Mouse (Mus musculus) megakaryocyte, embryonic 14.5 days (primary cell): ENCODE results near the gene 2700081O15Rik. TPM values are rescaled to one million over a fixed set of nuclear protein-coding genes. Genes with fewer than 3 reads are reported as not detected.
"Not testable (repeated sequence)": the region's sequence is repeated elsewhere in the genome, so short reads cannot be mapped to it uniquely, and the experiment has no call there.

Experiments
- H3K27me3 ChIP-seq: replicated peaks from 2 replicates; pipeline ENCODE3; 2012; ENCODE audit warnings: inconsistent platforms
- H3K36me3 ChIP-seq: replicated peaks from 2 replicates; pipeline ENCODE3; 2012; ENCODE audit warnings: low read length, inconsistent platforms, mixed read lengths
- H3K4me1 ChIP-seq: 2 replicates; pipeline ENCODE4 v1.6.1; 2012; ENCODE audit warnings: inconsistent platforms
- H3K4me3 ChIP-seq: replicated peaks from 2 replicates; pipeline ENCODE3; 2012; ENCODE audit warnings: moderate library complexity, mild to moderate bottlenecking, inconsistent platforms
- H3K9me3 ChIP-seq: 2 replicates; pipeline ENCODE4 v1.6.1; 2012; ENCODE audit warnings: inconsistent platforms
- FLI1 ChIP-seq: IDR thresholded peaks from 2 replicates; pipeline ENCODE4 v1.6.1; 2012; ENCODE audit warnings: low read length, inconsistent platforms, mixed read lengths
- GATA1 ChIP-seq: IDR thresholded peaks from 3 replicates; pipeline ENCODE4 v1.6.1; 2012; ENCODE audit warnings: mixed read lengths, low read length, inconsistent platforms, borderline replicate concordance
- polyA plus RNA-seq: library from polyadenylated mRNA; stranded (reverse); fragments of >175 nt; gene quantifications from 2 replicates; pipeline ENCODE4 v1.2.3, GENCODE M21; 2012; ENCODE audit warnings: low replicate concordance; ENCODE audit not compliant: insufficient read depth

2700081O15Rik gene
- polyA plus RNA-seq: 4.0 and 14.7 TPM in 2 replicates

DNA sequence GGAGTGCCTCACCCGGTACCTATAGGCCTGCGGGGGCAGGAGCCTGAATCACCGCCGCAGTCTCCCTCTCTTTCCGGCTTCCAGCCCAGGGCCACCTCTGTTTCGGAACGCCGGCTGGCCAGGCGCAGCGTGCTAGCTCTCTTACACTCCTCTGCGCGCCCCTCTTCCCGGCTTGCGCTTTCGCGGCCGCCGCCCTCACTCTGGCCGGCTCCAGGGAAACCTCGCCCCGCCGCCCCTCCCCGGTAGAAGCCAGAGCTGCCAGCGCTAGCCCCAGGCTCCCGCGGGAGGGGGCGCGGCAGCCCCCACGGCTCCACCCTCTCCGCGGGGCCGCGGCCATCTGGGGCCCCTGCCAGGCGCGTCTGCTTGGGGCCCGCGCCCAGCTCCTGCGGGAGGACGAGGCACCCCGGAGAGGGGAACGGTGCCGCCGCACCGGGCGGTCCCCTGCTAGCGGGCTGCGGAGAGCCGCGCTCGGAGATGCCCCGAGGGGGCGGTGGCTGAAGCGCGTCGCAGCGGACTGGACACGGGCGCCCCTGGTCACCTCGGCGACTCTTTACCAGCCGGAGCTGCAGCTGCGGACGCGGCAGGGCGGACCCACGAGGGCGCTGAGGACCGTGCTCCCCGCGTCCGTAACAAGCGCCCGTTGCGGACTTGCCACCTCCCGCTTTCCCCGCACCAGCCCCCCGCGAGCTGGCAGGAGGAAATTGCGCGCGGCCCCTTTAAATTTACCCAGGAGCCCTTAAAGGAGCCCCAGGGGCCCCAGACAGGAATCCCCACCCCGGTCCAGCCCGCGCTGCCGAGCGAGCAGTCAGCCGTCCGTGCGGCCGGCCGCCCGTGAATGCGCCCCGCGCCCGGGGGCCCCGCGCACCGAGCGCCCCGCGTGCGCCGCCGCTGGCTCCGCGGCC, at the start of gene 2700081O15Rik:
Gene 2700081O15Rik (plus strand): TSS at position 792 of the 902 bp plus-strand sequence.
- H3K4me1 ChIP-seq: peaks cover 44% of the 10 kb centered on the region
- peaks cover 46% of the 10 kb centered on the region for H3K27me3 ChIP-seq
- TF ChIP-seq FLI1 (no peak), GATA1 (no peak)
- peaks cover 19% of the 10 kb centered on the region for H3K9me3 ChIP-seq
- H3K4me3 ChIP-seq: peak within 1 kb of the TSS; percentile 93
- H3K36me3 ChIP-seq: peaks cover 8% of the 10 kb centered on the region

DNA sequence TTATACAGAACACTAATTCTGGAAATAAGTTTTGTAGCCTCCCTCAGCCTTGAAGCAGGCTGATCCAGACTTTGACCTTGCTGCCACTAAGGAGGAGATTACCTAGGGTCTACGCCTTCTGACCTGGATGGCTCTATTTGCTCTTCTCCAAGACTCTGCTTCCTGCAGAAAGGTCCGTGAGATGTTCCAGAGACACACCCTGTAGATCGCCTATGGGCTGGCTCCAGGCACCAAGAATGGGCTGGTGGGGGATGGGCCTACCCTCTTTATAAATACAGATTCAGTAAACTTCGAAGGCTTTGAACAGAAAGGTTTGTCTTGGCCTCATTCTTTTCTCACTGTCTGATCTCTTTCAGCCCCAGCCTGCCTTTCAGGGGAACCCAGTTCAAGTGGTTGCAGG, 48.0 kb upstream of the 2700081O15Rik start:
- H3K27me3 ChIP-seq, H3K4me3 ChIP-seq: not testable (repeated sequence)
- peaks cover 86% of the 10 kb centered on the region for H3K36me3 ChIP-seq

DNA sequence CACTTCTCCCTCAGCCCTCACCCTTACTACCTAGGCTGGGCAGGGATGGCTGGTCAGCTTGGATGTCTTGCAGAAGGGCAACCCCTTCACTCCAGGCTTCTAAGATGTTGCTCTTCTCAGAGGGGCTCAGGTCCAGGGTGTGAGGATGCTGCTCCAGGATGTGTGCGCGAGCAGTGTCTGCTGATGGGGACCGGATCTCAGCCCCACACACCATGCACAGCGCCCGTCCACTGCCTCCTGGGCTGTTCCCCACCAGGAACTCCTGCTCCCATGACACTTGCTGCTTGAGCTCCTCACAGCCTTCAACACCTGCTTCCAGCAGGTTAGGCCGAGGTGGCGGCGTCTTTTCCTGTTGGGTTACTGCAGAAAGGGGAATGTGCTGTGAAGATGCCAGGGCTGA, 42.9 kb upstream of the 2700081O15Rik start:
- Histone ChIP-seq H3K9me3 (no peaks in the 10 kb centered on the region), H3K36me3 (peaks cover 86% of the 10 kb centered on the region), H3K27me3 (no peaks in the 10 kb centered on the region), H3K4me1 (peaks cover 42% of the 10 kb centered on the region), H3K4me3 (no peak overlapping the region)
- TF ChIP-seq GATA1 (no peak), FLI1 (no peak)

More for the DNA sequence above, 48.0 kb upstream of the 2700081O15Rik start:
- H3K9me3 ChIP-seq, H3K4me1 ChIP-seq: not testable (repeated sequence)

DNA sequence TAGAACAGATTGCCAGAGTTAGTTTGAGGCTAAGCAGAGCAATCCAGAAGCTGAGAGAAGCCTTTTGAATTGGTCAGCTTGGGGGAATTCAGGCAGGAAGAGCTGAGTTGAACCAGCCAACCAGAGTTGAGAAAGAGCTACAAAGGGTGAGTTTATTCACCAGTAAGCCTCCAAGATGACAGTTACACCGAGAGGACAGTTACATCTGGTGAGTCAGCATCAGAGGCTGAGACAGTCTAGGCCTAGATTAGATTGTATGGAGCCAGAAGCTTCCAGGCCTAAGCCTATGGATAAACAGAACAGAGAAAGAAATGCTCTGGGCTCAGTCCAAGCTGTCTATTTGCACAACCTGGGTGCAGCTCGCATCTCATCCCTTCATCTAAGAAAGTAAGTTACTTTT, 39.8 kb upstream of the 2700081O15Rik start:
- no peaks in the 10 kb centered on the region for H3K27me3 ChIP-seq
- H3K4me3 ChIP-seq: no peak overlapping the region
- peaks cover 65% of the 10 kb centered on the region for H3K36me3 ChIP-seq
- TF ChIP-seq FLI1: no peak
- TF ChIP-seq GATA1: no peak
- no peaks in the 10 kb centered on the region for H3K9me3 ChIP-seq
- peaks cover 60% of the 10 kb centered on the region for H3K4me1 ChIP-seq

DNA sequence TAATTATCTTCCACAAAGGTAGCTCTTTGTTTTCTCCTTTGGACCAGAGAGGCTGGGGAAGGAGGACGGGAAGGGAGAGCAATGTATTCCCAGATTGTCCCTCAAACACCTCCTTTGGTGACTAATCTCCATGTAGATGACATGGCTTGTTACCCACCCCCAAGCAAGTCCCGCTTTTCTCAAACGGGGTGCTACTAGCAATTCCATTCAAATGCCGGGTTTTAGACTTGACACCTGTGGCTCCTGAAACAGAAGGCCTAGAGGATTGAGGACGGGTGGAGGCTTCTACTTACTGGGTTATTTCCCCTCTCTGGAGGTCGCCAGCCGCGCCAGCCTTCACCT, 35.5 kb upstream of the 2700081O15Rik start:
- TF ChIP-seq GATA1: no peak
- no peak for TF ChIP-seq FLI1

DNA sequence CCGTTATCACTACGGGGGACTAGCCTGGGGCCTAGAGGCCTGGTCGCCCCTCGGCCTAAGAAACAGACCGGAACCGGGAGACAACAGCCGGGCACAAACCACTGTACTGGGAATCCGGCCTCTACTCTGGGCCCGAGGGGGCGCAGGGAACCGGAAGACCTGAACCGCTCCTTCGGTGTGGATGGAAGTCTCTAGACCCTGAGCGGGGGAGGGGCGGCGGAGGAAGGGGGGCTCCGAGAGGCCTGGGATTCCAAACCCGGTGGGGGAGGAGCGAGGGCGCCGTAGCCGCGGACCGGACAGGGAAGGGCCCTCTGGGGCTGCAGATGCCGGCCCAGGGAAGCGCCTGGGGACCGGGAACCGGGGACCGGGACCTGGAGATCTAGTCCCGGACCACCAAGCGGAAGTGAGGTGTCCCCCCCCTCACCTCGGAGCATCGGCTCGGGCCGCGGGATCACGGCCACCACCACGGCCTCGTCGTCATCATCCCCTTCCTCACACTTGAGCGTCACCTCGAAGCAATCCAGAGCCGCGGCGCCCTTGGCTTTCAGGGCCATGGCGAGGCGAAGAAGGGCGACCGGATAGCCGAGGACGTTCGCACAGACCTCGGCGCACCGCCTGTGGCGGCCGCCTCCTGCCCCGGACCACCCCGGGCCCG, 35.0 kb upstream of the 2700081O15Rik start:
- Histone ChIP-seq H3K4me3 (peak overlapping the region; percentile 98), H3K9me3 (peaks cover 10% of the 10 kb centered on the region), H3K36me3 (peaks cover 36% of the 10 kb centered on the region), H3K4me1 (peaks cover 54% of the 10 kb centered on the region), H3K27me3 (no peaks in the 10 kb centered on the region)
- TF ChIP-seq GATA1 (no peak), FLI1 (no peak)

More for the DNA sequence above, 35.5 kb upstream of the 2700081O15Rik start:
- H3K27me3 ChIP-seq: no peaks in the 10 kb centered on the region
- H3K9me3 ChIP-seq: peaks cover 10% of the 10 kb centered on the region
- H3K4me3 ChIP-seq: peak overlapping the region; percentile 98
- H3K4me1 ChIP-seq: peaks cover 59% of the 10 kb centered on the region
- peaks cover 36% of the 10 kb centered on the region for H3K36me3 ChIP-seq

DNA sequence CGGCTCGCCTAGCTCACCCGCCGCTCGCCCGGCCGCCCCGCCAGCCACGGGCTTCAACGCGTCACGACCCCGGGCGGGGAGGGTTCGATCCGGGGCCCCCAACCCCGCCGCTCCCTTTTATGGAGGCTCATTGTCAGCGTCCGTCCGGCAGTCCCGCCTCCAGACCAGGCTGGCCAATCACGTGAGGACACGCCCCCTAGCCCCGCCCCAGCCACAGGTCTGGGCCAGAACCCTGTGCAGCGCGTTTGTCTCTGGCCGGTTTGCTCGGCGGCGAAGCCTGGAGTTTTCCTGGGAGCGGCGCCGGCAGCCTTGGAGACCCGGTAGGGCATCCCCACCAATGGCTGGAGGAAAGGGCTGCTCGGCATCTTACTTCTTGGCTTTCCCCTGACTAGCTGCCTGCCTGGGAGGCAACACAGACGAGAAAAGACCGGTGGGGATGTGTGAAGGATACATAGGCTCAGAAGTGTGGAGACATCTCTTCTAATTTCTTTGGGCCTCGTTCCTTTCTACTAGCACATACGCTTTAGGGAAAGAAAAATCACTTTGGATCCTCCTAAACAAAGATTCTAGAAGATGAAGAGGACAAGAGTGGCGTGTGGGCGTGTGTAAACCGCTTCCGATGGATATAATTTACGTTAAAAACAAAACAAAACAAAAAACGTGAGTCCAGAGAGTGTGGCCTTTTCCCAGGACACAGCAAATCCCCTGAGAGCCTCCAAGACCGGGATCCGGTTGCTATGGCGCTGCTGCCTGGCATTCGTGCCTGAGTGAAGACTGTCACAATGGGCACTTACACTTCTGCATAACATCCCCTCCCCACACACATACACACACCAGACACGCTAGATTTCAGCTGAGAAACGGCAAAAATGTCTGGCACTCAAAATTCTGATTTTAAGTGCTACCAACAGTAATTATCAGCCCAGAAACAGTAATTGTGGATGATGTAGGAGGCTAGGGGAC, 34.2 kb upstream of the 2700081O15Rik start, which contains the start of gene Spindoc:
Gene Spindoc (minus strand): TSS at position 92 of the 963 bp plus-strand sequence.
- Histone ChIP-seq H3K9me3 (peaks cover 15% of the 10 kb centered on the region), H3K36me3 (peaks cover 30% of the 10 kb centered on the region), H3K27me3 (no peaks in the 10 kb centered on the region), H3K4me3 (peak within 1 kb of the TSS; percentile 98), H3K4me1 (peaks cover 48% of the 10 kb centered on the region)
- TF ChIP-seq FLI1 (no peak), GATA1 (no peak)

DNA sequence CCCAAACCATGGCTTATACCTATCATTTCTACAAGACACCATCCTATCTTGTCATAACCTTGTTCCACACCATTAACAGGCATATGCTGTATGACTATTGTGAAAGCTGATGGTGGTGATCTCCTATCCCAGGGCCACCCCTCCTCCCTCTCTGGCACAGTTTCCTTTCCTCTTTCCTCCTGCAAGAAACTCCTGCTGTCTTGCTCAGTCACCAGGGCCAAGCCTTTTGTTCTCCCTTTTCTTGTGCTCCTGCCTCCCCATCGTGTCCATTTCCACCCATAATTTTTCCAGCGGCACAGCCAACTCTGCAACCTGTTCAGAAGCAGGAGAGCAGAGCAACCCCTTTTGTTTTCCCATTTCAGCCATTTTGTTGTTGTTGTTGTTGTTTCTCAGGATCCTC, 31.4 kb upstream of the 2700081O15Rik start:
- H3K4me1 ChIP-seq: peaks cover 30% of the 10 kb centered on the region
- TF ChIP-seq GATA1 (no peak), FLI1 (no peak)
- H3K27me3 ChIP-seq: peaks cover under 1% of the 10 kb centered on the region
- H3K36me3 ChIP-seq: peaks cover 13% of the 10 kb centered on the region
- no peak overlapping the region for H3K4me3 ChIP-seq
- H3K9me3 ChIP-seq: peaks cover 29% of the 10 kb centered on the region

DNA sequence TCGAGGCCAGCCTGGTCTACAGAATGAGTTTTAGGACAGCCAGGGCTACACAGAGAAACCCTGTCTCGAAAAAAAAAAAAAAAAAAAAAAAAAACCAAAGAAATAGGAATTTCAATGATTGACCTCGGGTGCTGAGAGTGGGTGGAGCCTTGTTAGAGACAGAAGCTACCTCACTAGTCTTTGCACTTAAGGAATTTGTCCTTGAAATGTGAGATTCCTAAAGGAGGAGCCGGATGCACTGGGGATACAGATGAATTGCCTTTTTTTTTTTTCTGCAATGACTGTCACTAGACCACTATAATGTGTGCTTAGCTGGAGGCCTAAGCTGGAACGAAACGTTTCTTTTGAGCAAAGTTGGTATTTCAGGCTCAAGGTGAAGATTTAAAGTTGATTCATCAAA, 28.9 kb upstream of the 2700081O15Rik start:
- Histone ChIP-seq H3K36me3 (peaks cover 13% of the 10 kb centered on the region), H3K27me3 (peaks cover 8% of the 10 kb centered on the region), H3K9me3 (peaks cover 47% of the 10 kb centered on the region), H3K4me1 (peaks cover 12% of the 10 kb centered on the region), H3K4me3 (no peak overlapping the region)
- no peak for TF ChIP-seq GATA1
- no peak for TF ChIP-seq FLI1

DNA sequence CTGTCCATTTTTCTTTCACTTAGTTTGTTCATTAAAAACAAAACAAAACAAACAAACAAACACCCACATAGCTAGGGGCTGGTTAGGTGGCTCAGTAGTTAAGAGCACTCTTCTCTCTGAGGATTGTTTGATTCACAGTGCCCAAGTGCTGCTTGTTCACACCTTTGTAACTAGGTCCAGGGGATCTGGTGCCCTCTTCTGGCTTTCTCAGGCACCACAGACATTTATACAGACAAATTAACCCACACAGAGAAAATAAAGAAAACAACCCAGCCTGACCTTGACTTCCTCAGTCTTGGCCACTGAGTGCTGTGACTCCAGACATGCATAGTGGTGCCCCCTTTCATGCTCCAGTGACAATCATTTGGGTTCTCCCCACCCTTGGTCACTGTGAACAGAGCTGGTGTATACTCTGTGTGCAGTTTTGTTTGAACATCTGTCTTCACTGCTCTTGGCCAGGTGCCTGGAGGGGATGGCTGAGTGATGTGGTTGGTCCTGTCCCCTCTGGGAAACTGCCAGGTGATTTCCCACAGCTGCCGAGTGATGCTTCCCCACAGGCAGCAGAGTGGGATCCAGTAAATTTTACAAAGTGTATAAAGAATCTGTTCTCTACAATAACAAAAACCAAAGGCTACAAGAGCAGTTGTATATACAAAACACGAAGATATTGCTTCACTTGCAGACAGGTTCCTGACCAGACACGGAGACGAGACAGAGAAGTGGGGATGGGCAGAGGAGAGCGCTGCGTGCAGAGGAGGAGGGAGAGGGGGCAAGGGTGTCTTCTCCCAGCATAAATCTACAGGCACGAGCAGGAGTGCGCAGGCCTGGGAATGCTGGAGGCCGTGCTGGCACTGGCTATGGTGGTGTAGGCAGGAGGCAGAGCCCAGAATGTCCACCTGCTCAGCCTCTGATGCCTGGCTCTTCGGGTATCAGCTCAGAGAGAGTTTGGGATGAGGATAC, 20.3 kb upstream of the 2700081O15Rik start:
- peaks cover 44% of the 10 kb centered on the region for H3K9me3 ChIP-seq
- not testable (repeated sequence) for H3K4me3 ChIP-seq

DNA sequence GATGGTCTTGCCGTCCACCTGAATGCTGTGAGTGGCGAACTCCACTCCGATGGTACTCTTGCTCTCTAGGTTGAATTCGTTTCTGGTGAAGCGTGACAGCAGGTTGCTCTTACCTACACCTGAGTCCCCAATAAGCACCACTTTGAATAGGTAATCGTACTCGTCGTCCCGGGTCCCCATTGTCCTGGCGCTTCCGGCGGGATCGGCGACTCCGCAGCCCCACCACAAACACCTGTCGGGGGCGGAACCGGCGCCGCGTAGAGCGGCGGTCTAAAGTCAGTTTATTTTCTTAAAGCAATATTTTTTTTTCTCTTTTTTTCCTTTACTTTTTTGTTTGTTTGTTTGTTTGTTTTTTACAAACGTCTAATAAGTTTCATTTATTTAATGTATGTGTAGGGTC, 18.5 kb upstream of the 2700081O15Rik start:
- Histone ChIP-seq H3K27me3 (peaks cover 31% of the 10 kb centered on the region), H3K9me3 (peaks cover 31% of the 10 kb centered on the region)
- H3K4me1 ChIP-seq, H3K4me3 ChIP-seq, H3K36me3 ChIP-seq: not testable (repeated sequence)

More for the DNA sequence above, 20.3 kb upstream of the 2700081O15Rik start:
- not testable (repeated sequence) for H3K4me1 ChIP-seq, H3K36me3 ChIP-seq
- H3K27me3 ChIP-seq: peaks cover 27% of the 10 kb centered on the region
